Mouse (Mus musculus) lung, embryonic 15.5 days (tissue): ENCODE results near the gene Nans. TPM values are rescaled to one million over a fixed set of nuclear protein-coding genes. Genes with fewer than 3 reads are reported as not detected.

ENCODE experiments used
- ATAC-seq: fragments of 200-750 bp; cut with Nextera tagmentation; 2 replicates; pipeline ENCODE4 v1.8.0; 2017; ENCODE audit warnings: moderate number of reproducible peaks, borderline replicate concordance; ENCODE audit not compliant: low FRiP score, low TSS enrichment; ENCODE audit errors: extremely low read depth
- H3K27ac ChIP-seq: fragments of 300-500 bp; sonication (generic); 2 replicates; pipeline ENCODE4 v1.5.1; 2015; ENCODE audit warnings: moderate library complexity, mild to moderate bottlenecking, inconsistent platforms
- H3K27me3 ChIP-seq: fragments of 300-500 bp; sonication (generic); 2 replicates; pipeline ENCODE4 v1.6.1; 2015; ENCODE audit warnings: inconsistent platforms
- H3K36me3 ChIP-seq: fragments of 300-500 bp; sonication (generic); 2 replicates; pipeline ENCODE4 v1.6.1; 2015; ENCODE audit warnings: inconsistent platforms
- H3K4me1 ChIP-seq: fragments of 300-500 bp; sonication (generic); 2 replicates; pipeline ENCODE4 v1.6.1; 2015; ENCODE audit warnings: inconsistent platforms
- H3K4me2 ChIP-seq: fragments of 300-500 bp; sonication (generic); 2 replicates; pipeline ENCODE4 v1.6.1; 2015; ENCODE audit warnings: inconsistent platforms, mild to moderate bottlenecking, moderate library complexity
- H3K4me3 ChIP-seq: fragments of 300-500 bp; sonication (generic); 2 replicates; pipeline ENCODE4 v1.5.1; 2015; ENCODE audit warnings: mild to moderate bottlenecking, inconsistent platforms
- H3K9ac ChIP-seq: fragments of 300-500 bp; sonication (generic); 2 replicates; pipeline ENCODE4 v1.6.1; 2015; ENCODE audit warnings: inconsistent platforms
- H3K9me3 ChIP-seq: fragments of 300-500 bp; sonication (generic); 2 replicates; pipeline ENCODE4 v1.6.1; 2016; ENCODE audit warnings: inconsistent platforms
- whole genome bisulfite sequencing: fragments of 180-500 bp; shearing (Covaris S2); methylation state at CpG from one replicate; pipeline ENCODE4 v1.1.7; 2015; 5-methylcytosine and 5-hydroxymethylcytosine counted together
- polyA plus RNA-seq: library from polyadenylated mRNA; unstranded; fragments of >200 nt; fragmentation: Nextera tagmentation; extraction: Ambion mirVana; gene quantifications from 2 replicates; pipeline ENCODE4 v1.2.1, GENCODE M21; 2015

Gene Nans
- 84.7 and 90.6 TPM in 2 replicates for polyA plus RNA-seq

DNA sequence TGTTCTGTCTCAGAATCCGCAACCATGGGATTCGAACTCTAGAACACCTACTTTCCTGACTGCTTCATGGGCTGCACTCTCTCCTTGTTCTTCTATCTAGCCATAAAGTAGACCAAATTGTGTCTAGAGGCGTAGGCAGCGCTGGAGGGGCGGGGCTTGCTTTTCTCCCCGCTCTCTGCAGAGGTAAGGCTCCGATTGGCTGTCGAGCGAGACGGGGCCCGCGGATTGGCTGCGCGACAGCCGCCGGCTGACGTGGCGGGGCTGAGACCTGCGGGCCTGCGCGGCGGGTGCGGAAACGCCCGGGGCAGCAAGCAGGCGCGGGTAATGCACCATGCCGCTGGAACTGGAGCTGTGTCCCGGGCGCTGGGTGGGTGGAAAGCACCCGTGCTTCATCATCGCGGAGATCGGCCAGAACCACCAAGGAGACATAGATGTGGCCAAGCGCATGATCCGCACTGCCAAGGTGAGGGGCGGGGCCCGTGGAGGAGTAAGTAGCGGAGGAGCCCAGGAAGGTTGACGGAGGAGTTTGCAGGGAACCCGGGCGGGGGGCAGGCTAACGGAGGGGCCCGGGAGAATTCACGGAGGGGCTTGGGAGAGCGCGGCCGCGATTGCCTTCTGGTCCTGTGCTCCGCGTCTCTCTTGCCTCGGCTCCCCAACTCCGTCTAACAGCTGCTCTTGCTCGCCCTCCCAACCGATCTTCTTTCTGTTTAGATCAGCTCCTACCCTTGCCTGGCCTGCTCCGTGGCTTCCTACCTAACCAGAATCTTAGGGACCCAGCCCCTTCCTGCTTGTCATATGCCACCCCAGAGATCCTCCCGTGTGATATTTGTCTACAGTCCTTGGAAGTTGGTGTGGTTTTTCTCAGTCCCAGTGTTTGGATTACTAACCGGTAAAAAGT lies at the start of gene Nans:
Nans (plus strand) TSS at position 221 of the 898 bp plus-strand sequence.
- Histone ChIP-seq H3K9ac (peak within 1 kb of the TSS; percentile 78), H3K36me3 (peaks cover 23% of the 10 kb centered on the region), H3K9me3 (no peaks in the 10 kb centered on the region), H3K4me1 (peaks cover 19% of the 10 kb centered on the region), H3K27me3 (no peaks in the 10 kb centered on the region), H3K27ac (peak within 1 kb of the TSS; percentile 77), H3K4me3 (peak within 1 kb of the TSS; percentile 82), H3K4me2 (peak within 1 kb of the TSS; percentile 62)
- WGBS = under 1% methylated on average over 55 of the region's 58 CpGs
- ATAC-seq = peak; percentile 98

- no peak overlapping the region for H3K27ac ChIP-seq
- H3K9me3 ChIP-seq = no peaks in the 10 kb centered on the region
- H3K9ac ChIP-seq = no peak overlapping the region
- no peak for ATAC-seq
- H3K27me3 ChIP-seq = no peaks in the 10 kb centered on the region
- no peak overlapping the region for H3K4me2 ChIP-seq
- H3K36me3 ChIP-seq = no peaks in the 10 kb centered on the region
- WGBS = 63% methylated on average over 4 of the region's 4 CpGs
- H3K4me3 ChIP-seq = no peak overlapping the region
- H3K4me1 ChIP-seq = no peaks in the 10 kb centered on the region
Measured at GRCm38 (mm10) chr4:46442501-46442900, 46.5 kb upstream of the Nans start.

- no peak overlapping the region for H3K4me2 ChIP-seq
- no peaks in the 10 kb centered on the region for H3K9me3 ChIP-seq
- 28% methylated on average over 9 of the region's 9 CpGs for WGBS
- no peak overlapping the region for H3K9ac ChIP-seq
- no peaks in the 10 kb centered on the region for H3K36me3 ChIP-seq
- no peak overlapping the region for H3K27ac ChIP-seq
- H3K4me3 ChIP-seq = no peak overlapping the region
- 0 out of 2 replicates have a peak, but pooled peaks cover 5% of the 10 kb centered on the region for H3K4me1 ChIP-seq
- H3K27me3 ChIP-seq = no peaks in the 10 kb centered on the region
- no peak for ATAC-seq
Measured at GRCm38 (mm10) chr4:46445237-46445945, 43.7 kb upstream of the Nans start.

- Histone ChIP-seq H3K4me3 (no peak overlapping the region), H3K9me3 (no peaks in the 10 kb centered on the region), H3K27me3 (no peaks in the 10 kb centered on the region), H3K9ac (no peak overlapping the region), H3K36me3 (no peaks in the 10 kb centered on the region), H3K27ac (no peak overlapping the region), H3K4me1 (0 out of 2 replicates have a peak, but pooled peaks cover 5% of the 10 kb centered on the region), H3K4me2 (no peak overlapping the region)
- no peak for ATAC-seq
- 65% methylated on average over 1 of the region's 1 CpGs for WGBS
Measured at GRCm38 (mm10) chr4:46447461-46447860, 41.6 kb upstream of the Nans start.

DNA sequence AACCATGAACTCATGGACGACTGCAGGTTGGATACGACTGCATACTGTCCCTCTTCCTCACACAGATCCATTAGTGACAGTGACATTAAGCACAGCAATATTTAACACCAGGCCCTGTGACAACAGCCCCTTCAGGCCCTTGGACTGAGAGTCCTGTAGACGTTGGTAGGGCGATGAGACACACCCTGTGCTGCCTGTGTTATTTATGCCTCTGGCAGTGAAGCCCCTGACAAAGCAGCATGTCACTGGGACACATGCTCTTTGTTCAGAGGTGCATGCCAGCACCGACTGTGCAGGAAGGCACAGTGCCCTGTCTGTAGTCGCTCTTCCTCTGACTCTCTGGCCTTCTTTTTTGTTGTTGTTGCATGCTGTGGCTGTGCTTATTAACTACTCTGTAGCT lies 40.2 kb upstream of the Nans start:
- H3K9ac ChIP-seq = no peak overlapping the region

DNA sequence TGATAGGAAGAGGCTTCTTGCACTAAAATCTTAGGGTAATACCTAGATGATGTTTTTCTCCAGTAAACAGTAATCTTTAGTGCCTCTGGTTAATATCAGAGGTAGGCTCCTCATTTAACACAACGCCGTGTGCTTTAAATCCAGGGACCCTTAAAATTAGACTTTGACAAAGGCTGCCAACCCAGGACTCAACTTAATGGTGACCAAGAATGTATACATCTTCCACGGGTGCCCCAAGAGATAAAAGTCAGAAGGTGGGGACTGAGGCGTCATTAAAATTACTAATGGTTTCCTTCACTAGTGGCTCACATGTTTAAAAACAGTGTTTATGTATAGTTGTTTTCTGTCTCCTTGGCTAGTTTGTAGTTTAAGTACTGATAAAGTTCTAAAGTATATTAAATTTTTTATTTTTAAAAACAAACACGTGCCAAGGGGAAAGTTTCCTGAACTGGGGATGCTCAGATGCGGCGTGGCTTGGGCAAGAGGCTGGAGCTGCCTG lies 39.0 kb upstream of the Nans start:
- Histone ChIP-seq H3K27ac (peak overlapping the region; percentile 99), H3K4me2 (peak overlapping the region; percentile 84), H3K9me3 (no peaks in the 10 kb centered on the region), H3K36me3 (no peaks in the 10 kb centered on the region), H3K4me3 (peak overlapping the region; percentile 87), H3K4me1 (peaks cover 26% of the 10 kb centered on the region), H3K9ac (peak overlapping the region; percentile 99), H3K27me3 (no peaks in the 10 kb centered on the region)
- WGBS = 27% methylated on average over 7 of the region's 7 CpGs
- ATAC-seq = no peak

More for the DNA sequence above, 40.2 kb upstream of the Nans start:
- H3K9me3 ChIP-seq = no peaks in the 10 kb centered on the region
- no peaks in the 10 kb centered on the region for H3K27me3 ChIP-seq
- ATAC-seq = no peak
- 66% methylated on average over 6 of the region's 6 CpGs for WGBS
- peaks cover 17% of the 10 kb centered on the region for H3K4me1 ChIP-seq
- no peak overlapping the region for H3K27ac ChIP-seq
- H3K4me2 ChIP-seq = no peak overlapping the region
- no peak overlapping the region for H3K4me3 ChIP-seq
- no peaks in the 10 kb centered on the region for H3K36me3 ChIP-seq

GRCm38 (mm10) chr4:46450519-46451131 lies 38.4 kb upstream of the Nans start, which contains the start of gene Anp32b:
TSS of gene Anp32b (plus strand) at chr4:46450902.
- peak within 1 kb of the TSS; percentile 99 for H3K9ac ChIP-seq
- H3K27ac ChIP-seq = peak within 1 kb of the TSS; percentile 99
- H3K27me3 ChIP-seq = no peaks in the 10 kb centered on the region
- H3K4me1 ChIP-seq = peaks cover 32% of the 10 kb centered on the region
- H3K9me3 ChIP-seq = no peaks in the 10 kb centered on the region
- peak within 1 kb of the TSS; percentile 87 for H3K4me3 ChIP-seq
- peak; percentile 95 for ATAC-seq
- H3K4me2 ChIP-seq = peak within 1 kb of the TSS; percentile 84
- no peaks in the 10 kb centered on the region for H3K36me3 ChIP-seq
- WGBS = under 1% methylated on average over 66 of the region's 66 CpGs

GRCm38 (mm10) chr4:46451240-46451757 lies 37.7 kb upstream of the Nans start:
- Histone ChIP-seq H3K4me1 (peaks cover 38% of the 10 kb centered on the region), H3K9ac (peak overlapping the region; percentile 99), H3K36me3 (no peaks in the 10 kb centered on the region), H3K4me3 (peak overlapping the region; percentile 87), H3K27ac (peak overlapping the region; percentile 99), H3K4me2 (peak overlapping the region; percentile 84), H3K9me3 (no peaks in the 10 kb centered on the region), H3K27me3 (no peaks in the 10 kb centered on the region)
- ATAC-seq = peak; percentile 51
- WGBS = under 1% methylated on average over 49 of the region's 70 CpGs

DNA sequence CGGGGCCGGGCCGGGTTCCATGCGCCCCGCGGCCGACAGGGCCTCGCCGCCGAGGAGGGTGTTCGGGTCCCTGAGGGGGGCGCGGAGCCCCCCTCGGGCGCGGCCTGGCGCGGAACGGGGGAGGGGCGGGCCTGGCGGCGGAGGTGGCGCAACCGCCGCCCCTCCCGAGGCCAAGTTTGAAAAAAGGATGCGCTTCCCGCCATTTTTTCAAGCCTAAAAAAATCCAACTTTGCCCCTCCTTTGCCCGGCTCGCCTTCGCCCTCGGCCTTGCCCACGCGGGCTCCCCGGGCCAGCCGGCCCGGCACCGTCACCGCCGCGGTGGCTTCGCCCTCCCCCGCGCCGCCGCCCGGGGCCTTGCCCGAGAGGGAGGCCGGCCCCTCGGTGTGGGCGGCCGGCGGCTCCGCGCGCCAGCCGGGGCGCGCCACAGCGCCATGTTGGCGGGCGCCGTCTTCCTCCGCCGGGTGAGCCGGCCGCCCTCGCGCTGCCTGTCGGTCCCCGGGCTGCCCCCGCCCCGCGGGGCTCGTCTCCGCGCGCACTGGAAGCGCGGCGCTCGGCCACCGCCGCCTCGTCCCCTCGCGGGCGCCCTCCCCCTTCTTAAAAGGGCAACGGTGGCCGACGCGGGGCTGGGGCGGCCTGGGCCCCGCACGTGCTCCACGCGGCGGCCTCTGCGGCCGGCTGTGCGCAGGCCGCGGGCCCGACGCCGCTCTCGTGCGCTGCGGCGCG lies 37.1 kb upstream of the Nans start:
- 0% methylated on average over 92 of the region's 111 CpGs for WGBS
- no peaks in the 10 kb centered on the region for H3K27me3 ChIP-seq
- peak overlapping the region; percentile 87 for H3K4me3 ChIP-seq
- peak overlapping the region; percentile 99 for H3K9ac ChIP-seq
- peak; percentile 23 for ATAC-seq
- H3K27ac ChIP-seq = peak overlapping the region; percentile 99
- no peaks in the 10 kb centered on the region for H3K9me3 ChIP-seq
- H3K36me3 ChIP-seq = no peaks in the 10 kb centered on the region
- peak overlapping the region; percentile 84 for H3K4me2 ChIP-seq
- H3K4me1 ChIP-seq = peaks cover 43% of the 10 kb centered on the region

DNA sequence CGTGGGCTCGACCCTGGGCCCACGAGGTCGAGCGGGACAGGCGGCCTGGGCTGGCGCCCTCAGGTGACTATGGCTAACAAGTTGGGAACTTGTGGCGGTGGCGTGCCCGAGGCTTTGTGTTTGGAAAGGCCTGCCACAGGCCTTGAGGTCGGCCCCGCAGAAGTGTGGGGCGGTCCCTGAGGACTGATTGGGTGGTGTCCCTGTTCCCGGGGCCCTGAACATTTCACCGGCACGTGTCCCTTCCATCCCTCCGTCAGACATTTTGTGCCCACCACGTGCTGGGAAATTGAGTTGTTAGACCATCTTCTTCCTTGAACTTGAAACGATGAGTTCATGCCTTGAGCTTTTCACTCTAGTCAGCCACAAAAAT lies 36.6 kb upstream of the Nans start:
- H3K36me3 ChIP-seq = no peaks in the 10 kb centered on the region
- H3K4me2 ChIP-seq = peak overlapping the region; percentile 84
- peak overlapping the region; percentile 99 for H3K27ac ChIP-seq
- peak overlapping the region; percentile 87 for H3K4me3 ChIP-seq
- peak; percentile 12; the same call in 1 of the 2 replicates for ATAC-seq
- H3K9me3 ChIP-seq = no peaks in the 10 kb centered on the region
- peak overlapping the region; percentile 99 for H3K9ac ChIP-seq
- WGBS = under 1% methylated on average over 16 of the region's 19 CpGs
- H3K27me3 ChIP-seq = no peaks in the 10 kb centered on the region
- H3K4me1 ChIP-seq = peaks cover 43% of the 10 kb centered on the region
